Mouse (Mus musculus) intestine, embryonic 14.5 days (tissue): ENCODE measurements at regions not wholly inside any gene's neighbourhood (a gene's known extent, or its start where the extent isn't known, plus 50 kb on each side); places are given as distances from the start of the nearest gene placed in this dataset.
"Not testable (repeated sequence)": the region's sequence is repeated elsewhere in the genome, so short reads cannot be mapped to it uniquely, and the experiment has no call there.

Experiments
- ATAC-seq: fragments of 200-750 bp; cut with Nextera tagmentation; replicated peaks from 2 replicates; pipeline ENCODE4 v1.8.0; 2017; ENCODE audit warnings: low read depth, moderate number of reproducible peaks, moderate TSS enrichment, moderate library complexity; ENCODE audit not compliant: low FRiP score, low TSS enrichment
- DNase-seq: peaks from one replicate; pipeline ENCODE4 v3.0.0-alpha.2; 2018; ENCODE audit warnings: low spot score
- H3K27ac ChIP-seq: fragments of 300-500 bp; sonication (generic); 2 replicates; pipeline ENCODE4 v1.5.1; 2014; ENCODE audit warnings: low read depth, mild to moderate bottlenecking, control low read depth
- H3K27me3 ChIP-seq: fragments of 300-500 bp; sonication (generic); replicated peaks from 2 replicates; pipeline ENCODE4 v1.6.1; 2014; ENCODE audit warnings: low read length, control low read depth; ENCODE audit not compliant: control insufficient read depth, insufficient read depth
- H3K36me3 ChIP-seq: fragments of 300-500 bp; sonication (generic); 2 replicates; pipeline ENCODE4 v1.6.1; 2014; ENCODE audit warnings: low read length, control low read depth; ENCODE audit not compliant: control insufficient read depth, insufficient read depth
- H3K4me1 ChIP-seq: fragments of 300-500 bp; sonication (generic); replicated peaks from 2 replicates; pipeline ENCODE4 v1.6.1; 2014; ENCODE audit warnings: low read length, control low read depth, mixed read lengths; ENCODE audit not compliant: control insufficient read depth, insufficient read depth
- H3K4me2 ChIP-seq: fragments of 300-500 bp; sonication (generic); 2 replicates; pipeline ENCODE4 v1.6.1; 2014; ENCODE audit warnings: low read length
- H3K4me3 ChIP-seq: fragments of 300-500 bp; sonication (generic); 2 replicates; pipeline ENCODE4 v1.5.1; 2014; ENCODE audit warnings: low read depth, low read length, control low read depth, mixed read lengths
- H3K9ac ChIP-seq: fragments of 300-500 bp; sonication (generic); 2 replicates; pipeline ENCODE4 v1.6.1; 2014; ENCODE audit warnings: mild to moderate bottlenecking, low read length
- H3K9me3 ChIP-seq: fragments of 300-500 bp; sonication (generic); 2 replicates; pipeline ENCODE4 v1.6.1; 2016; ENCODE audit warnings: low read length, control low read depth; ENCODE audit not compliant: control insufficient read depth
- WGBS: fragments of 180-500 bp; shearing (Covaris S2); extraction: QIAGEN DNeasy Blood & Tissue Kit; methylation state at CpG from one replicate; pipeline ENCODE4 v1.1.7; 2014; 5-methylcytosine and 5-hydroxymethylcytosine counted together

- H3K4me3 ChIP-seq, H3K9me3 ChIP-seq, H3K27ac ChIP-seq, DNase-seq, H3K4me2 ChIP-seq, H3K27me3 ChIP-seq, H3K4me1 ChIP-seq, ATAC-seq, H3K9ac ChIP-seq, H3K36me3 ChIP-seq: not testable (repeated sequence)
- 71% methylated on average over 9 of the region's 9 CpGs for WGBS
Observed at GRCm38 (mm10) chr5:100271975-100272374, 112.4 kb upstream of the Tmem150c start.

- ATAC-seq (no peak), DNase-seq (no peak)
- Histone ChIP-seq H3K4me1 (no peaks in the 10 kb centered on the region), H3K27ac (no peak overlapping the region), H3K4me2 (no peak overlapping the region), H3K9ac (no peak overlapping the region), H3K4me3 (no peak overlapping the region), H3K36me3 (no peaks in the 10 kb centered on the region), H3K27me3 (no peaks in the 10 kb centered on the region), H3K9me3 (no peaks in the 10 kb centered on the region)
- WGBS = 64% methylated on average over 12 of the region's 12 CpGs
Observed at GRCm38 (mm10) chr5:100270841-100271686, 111.5 kb upstream of the Tmem150c start.

GRCm38 (mm10) chr5:100268111-100268878 lies 108.7 kb upstream of the Tmem150c start:
- Histone ChIP-seq H3K4me2 (no peak overlapping the region), H3K4me3 (no peak overlapping the region), H3K9ac (no peak overlapping the region), H3K9me3 (no peaks in the 10 kb centered on the region), H3K36me3 (no peaks in the 10 kb centered on the region), H3K27ac (no peak overlapping the region), H3K27me3 (no peaks in the 10 kb centered on the region), H3K4me1 (no peaks in the 10 kb centered on the region)
- DNase-seq = no peak
- 72% methylated on average over 8 of the region's 8 CpGs for WGBS
- ATAC-seq = no peak

- Histone ChIP-seq H3K4me2 (no peak overlapping the region), H3K27ac (no peak overlapping the region), H3K27me3 (no peaks in the 10 kb centered on the region), H3K36me3 (no peaks in the 10 kb centered on the region), H3K4me1 (no peaks in the 10 kb centered on the region), H3K4me3 (no peak overlapping the region), H3K9ac (no peak overlapping the region), H3K9me3 (no peaks in the 10 kb centered on the region)
- DNase-seq (no peak), ATAC-seq (no peak)
- WGBS = 52% methylated on average over 17 of the region's 17 CpGs
Observed at GRCm38 (mm10) chr5:100266671-100267510, 107.3 kb upstream of the Tmem150c start.

GRCm38 (mm10) chr5:100259803-100260693 lies 100.4 kb upstream of the Tmem150c start:
- Histone ChIP-seq H3K9ac (no peak overlapping the region), H3K36me3 (no peaks in the 10 kb centered on the region), H3K4me1 (0 out of 2 replicates have a peak, but pooled peaks cover 4% of the 10 kb centered on the region), H3K4me2 (no peak overlapping the region), H3K27me3 (no peaks in the 10 kb centered on the region), H3K9me3 (no peaks in the 10 kb centered on the region), H3K4me3 (no peak overlapping the region), H3K27ac (peak overlapping the region; percentile 54)
- WGBS = 64% methylated on average over 8 of the region's 8 CpGs
- ATAC-seq = no peak; the same call in 1 of the 2 replicates
- no peak for DNase-seq

- no peaks in the 10 kb centered on the region for H3K36me3 ChIP-seq
- no peak for ATAC-seq
- no peaks in the 10 kb centered on the region for H3K27me3 ChIP-seq
- H3K9me3 ChIP-seq = no peaks in the 10 kb centered on the region
- H3K4me2 ChIP-seq = no peak overlapping the region
- no peak overlapping the region for H3K4me3 ChIP-seq
- WGBS = 67% methylated on average over 12 of the region's 12 CpGs
- H3K4me1 ChIP-seq = 0 out of 2 replicates have a peak, but pooled peaks cover 5% of the 10 kb centered on the region
- H3K9ac ChIP-seq = no peak overlapping the region
- H3K27ac ChIP-seq = peak overlapping the region; percentile 54
- DNase-seq = peak; percentile 66
Observed at GRCm38 (mm10) chr5:100258952-100259710, 99.5 kb upstream of the Tmem150c start.

- WGBS = 91% methylated on average over 9 of the region's 9 CpGs
- ATAC-seq = no peak
Observed at GRCm38 (mm10) chr5:100255276-100255675, 95.7 kb upstream of the Tmem150c start.

More at GRCm38 (mm10) chr5:100255276-100255675, 95.7 kb upstream of the Tmem150c start:
- H3K9ac ChIP-seq = no peak overlapping the region
- H3K27me3 ChIP-seq = no peaks in the 10 kb centered on the region
- no peak overlapping the region for H3K4me2 ChIP-seq
- 0 out of 2 replicates have a peak, but pooled peaks cover 7% of the 10 kb centered on the region for H3K4me1 ChIP-seq
- no peak overlapping the region for H3K27ac ChIP-seq
- no peak for DNase-seq
- no peak overlapping the region for H3K4me3 ChIP-seq
- H3K36me3 ChIP-seq = no peaks in the 10 kb centered on the region
- no peaks in the 10 kb centered on the region for H3K9me3 ChIP-seq
